Mouse (Mus musculus) kidney, postnatal 0 days (tissue): ENCODE measurements at regions not wholly inside any gene's neighbourhood (a gene's known extent, or its start where the extent isn't known, plus 50 kb on each side); places are given as distances from the start of the nearest gene placed in this dataset.

ENCODE experiments used
- ATAC-seq: fragments of 200-750 bp; cut with Nextera tagmentation; replicated peaks from 2 replicates; pipeline ENCODE4 v1.8.0; 2017; ENCODE audit warnings: low read depth, moderate number of reproducible peaks, moderate TSS enrichment, moderate library complexity; ENCODE audit not compliant: low FRiP score
- DNase-seq: peaks from one replicate; pipeline ENCODE4 v3.0.0-alpha.2; 2016; ENCODE audit warnings: low spot score
- H3K27ac ChIP-seq: fragments of 300-500 bp; sonication (generic); 2 replicates; pipeline ENCODE4 v1.5.1; 2014; ENCODE audit warnings: mild to moderate bottlenecking
- H3K27me3 ChIP-seq: fragments of 300-500 bp; sonication (generic); 2 replicates; pipeline ENCODE4 v1.6.1; 2014; ENCODE audit warnings: low read length, mixed read lengths; ENCODE audit not compliant: insufficient read depth
- H3K36me3 ChIP-seq: fragments of 300-500 bp; sonication (generic); 2 replicates; pipeline ENCODE4 v1.6.1; 2014; ENCODE audit warnings: low read length, mixed read lengths; ENCODE audit not compliant: insufficient read depth
- H3K4me1 ChIP-seq: fragments of 300-500 bp; sonication (generic); replicated peaks from 2 replicates; pipeline ENCODE4 v1.6.1; 2014; ENCODE audit warnings: antibody characterized with exemption, low read length, mixed read lengths; ENCODE audit not compliant: insufficient read depth
- H3K4me2 ChIP-seq: fragments of 300-500 bp; sonication (generic); 2 replicates; pipeline ENCODE4 v1.6.1; 2014; ENCODE audit warnings: mild to moderate bottlenecking, low read length, moderate library complexity, mixed read lengths
- H3K4me3 ChIP-seq: fragments of 300-500 bp; sonication (generic); replicated peaks from 2 replicates; pipeline ENCODE4 v1.5.1; 2014; ENCODE audit warnings: low read depth, low read length
- H3K9ac ChIP-seq: fragments of 300-500 bp; sonication (generic); 2 replicates; pipeline ENCODE4 v1.6.1; 2014; ENCODE audit warnings: low read depth, low read length
- H3K9me3 ChIP-seq: fragments of 300-500 bp; sonication (generic); replicated peaks from 2 replicates; pipeline ENCODE4 v1.6.1; 2016; ENCODE audit warnings: low read length, inconsistent platforms, mixed read lengths
- CTCF ChIP-seq: IDR thresholded peaks from 2 replicates; pipeline ENCODE4 v1.5.1; 2016; ENCODE audit warnings: antibody characterized with exemption, low read depth, mild to moderate bottlenecking, moderate library complexity
- WGBS: fragments of 180-500 bp; shearing (Covaris S2); extraction: QIAGEN DNeasy Blood & Tissue Kit; methylation state at CpG from one replicate; pipeline ENCODE4 v1.1.7; 2014; 5-methylcytosine and 5-hydroxymethylcytosine counted together

DNA sequence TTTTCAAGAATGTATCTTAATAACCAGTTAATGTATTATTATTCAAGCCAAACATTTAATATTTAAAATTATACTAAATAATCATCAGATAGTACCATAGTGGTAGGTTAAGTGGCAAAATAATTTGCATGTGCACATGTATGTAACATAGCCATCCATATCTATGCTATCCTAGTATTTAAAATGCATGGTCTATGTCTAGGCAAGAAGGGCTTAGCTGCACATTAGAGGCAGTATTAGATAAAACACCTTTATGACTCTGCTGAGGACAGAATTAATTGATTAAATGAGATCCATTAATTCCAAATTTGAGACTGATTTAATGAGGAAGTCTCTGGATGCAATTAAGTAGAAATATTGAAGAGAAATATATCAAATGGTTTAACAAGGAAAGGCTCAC, 586.3 kb downstream of the Basp1 start:
- Histone ChIP-seq H3K9ac (no peak overlapping the region), H3K4me1 (no peaks in the 10 kb centered on the region), H3K36me3 (no peaks in the 10 kb centered on the region), H3K27ac (no peak overlapping the region), H3K4me3 (no peak overlapping the region), H3K27me3 (no peaks in the 10 kb centered on the region), H3K9me3 (no peaks in the 10 kb centered on the region), H3K4me2 (no peak overlapping the region)
- no peak for TF ChIP-seq CTCF
- DNase-seq, result no peak
- ATAC-seq, result no peak

DNA sequence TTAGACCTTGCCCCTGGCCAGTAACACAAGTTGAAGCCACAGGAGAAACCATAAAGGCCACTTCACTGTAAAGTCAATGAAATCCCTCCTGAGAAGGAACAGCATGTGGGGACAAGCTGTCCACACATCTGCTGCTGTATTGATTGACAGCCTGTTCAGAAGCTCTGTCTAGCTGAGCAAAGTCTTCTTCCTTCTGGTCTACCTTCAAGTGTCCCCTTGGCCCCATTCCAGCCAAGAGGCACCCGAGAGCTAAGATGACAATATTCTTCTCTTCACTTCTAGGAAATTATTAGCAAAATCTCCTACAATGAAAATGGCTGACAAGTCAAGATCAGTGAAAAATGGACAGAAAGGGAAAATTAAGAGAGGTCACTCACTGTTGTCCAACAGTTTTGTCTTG, 616.7 kb downstream of the Basp1 start:
- no peak for TF ChIP-seq CTCF
- WGBS, result 93% methylated on average over 1 of the region's 1 CpGs
- Histone ChIP-seq H3K9me3 (no peaks in the 10 kb centered on the region), H3K36me3 (no peaks in the 10 kb centered on the region), H3K27ac (no peak overlapping the region), H3K27me3 (no peaks in the 10 kb centered on the region), H3K4me2 (no peak overlapping the region), H3K9ac (no peak overlapping the region), H3K4me3 (no peak overlapping the region), H3K4me1 (no peaks in the 10 kb centered on the region)
- ATAC-seq (no peak), DNase-seq (no peak)

- no peak for ATAC-seq
- WGBS, result 74% methylated on average over 4 of the region's 4 CpGs
- no peak for TF ChIP-seq CTCF
- no peak overlapping the region for H3K4me2 ChIP-seq
- no peak overlapping the region for H3K4me3 ChIP-seq
- no peaks in the 10 kb centered on the region for H3K36me3 ChIP-seq
- H3K27me3 ChIP-seq, result no peaks in the 10 kb centered on the region
- H3K9ac ChIP-seq, result no peak overlapping the region
- H3K27ac ChIP-seq, result no peak overlapping the region
- no peaks in the 10 kb centered on the region for H3K9me3 ChIP-seq
- no peak for DNase-seq
- no peaks in the 10 kb centered on the region for H3K4me1 ChIP-seq
Measured at GRCm38 (mm10) chr15:24793381-24793780, 620.2 kb downstream of the Basp1 start.

DNA sequence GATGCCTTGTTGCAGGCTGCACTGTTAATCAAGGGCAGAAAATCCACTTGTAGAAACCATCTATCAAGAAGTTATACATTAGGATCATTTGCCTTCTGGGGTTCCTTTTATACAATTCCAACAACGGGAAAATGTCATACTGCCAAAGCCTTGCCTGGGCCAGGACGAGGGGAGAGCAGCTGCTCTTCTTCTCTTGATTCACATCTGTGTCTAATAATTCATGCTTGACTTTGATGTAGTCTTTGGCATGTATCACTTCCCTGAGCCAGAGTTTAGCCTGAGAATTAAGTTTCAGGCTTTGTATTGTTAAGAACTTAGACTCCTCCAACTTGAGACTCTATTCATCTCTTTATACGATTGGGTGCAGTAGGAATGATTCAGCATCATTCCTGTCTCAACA, 627.2 kb downstream of the Basp1 start:
- Histone ChIP-seq H3K4me1 (no peaks in the 10 kb centered on the region), H3K27ac (no peak overlapping the region), H3K9me3 (no peaks in the 10 kb centered on the region), H3K9ac (no peak overlapping the region), H3K27me3 (no peaks in the 10 kb centered on the region), H3K4me3 (no peak overlapping the region), H3K4me2 (no peak overlapping the region), H3K36me3 (no peaks in the 10 kb centered on the region)
- TF ChIP-seq CTCF, result no peak
- ATAC-seq (no peak), DNase-seq (peak; percentile 10)
- 29% methylated on average over 3 of the region's 3 CpGs for WGBS

DNA sequence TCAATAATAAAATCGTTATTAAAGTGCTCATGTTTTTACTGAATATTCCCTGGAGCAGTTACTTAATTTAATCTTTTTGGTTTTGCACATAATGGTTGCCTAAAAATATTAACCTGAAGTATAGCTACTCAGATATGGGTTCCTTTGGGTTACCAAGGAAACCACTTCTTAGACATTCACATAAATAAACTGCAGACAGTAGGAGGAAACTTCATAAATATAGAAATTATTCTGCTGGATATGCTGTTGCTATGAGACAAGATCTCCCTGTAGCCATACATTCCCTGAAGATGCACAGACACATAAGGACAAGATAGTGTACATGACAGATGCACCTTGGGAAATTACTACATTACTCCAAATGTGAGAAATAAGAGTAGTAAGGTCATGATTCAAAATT, 635.3 kb downstream of the Basp1 start:
- ATAC-seq, result no peak
- H3K36me3 ChIP-seq, result no peaks in the 10 kb centered on the region
- H3K4me3 ChIP-seq, result no peak overlapping the region
- no peaks in the 10 kb centered on the region for H3K27me3 ChIP-seq
- no peak for TF ChIP-seq CTCF
- H3K4me2 ChIP-seq, result no peak overlapping the region
- 83% methylated on average over 1 of the region's 1 CpGs for WGBS
- no peaks in the 10 kb centered on the region for H3K4me1 ChIP-seq
- DNase-seq, result no peak
- H3K9me3 ChIP-seq, result no peaks in the 10 kb centered on the region
- H3K9ac ChIP-seq, result no peak overlapping the region
- no peak overlapping the region for H3K27ac ChIP-seq

DNA sequence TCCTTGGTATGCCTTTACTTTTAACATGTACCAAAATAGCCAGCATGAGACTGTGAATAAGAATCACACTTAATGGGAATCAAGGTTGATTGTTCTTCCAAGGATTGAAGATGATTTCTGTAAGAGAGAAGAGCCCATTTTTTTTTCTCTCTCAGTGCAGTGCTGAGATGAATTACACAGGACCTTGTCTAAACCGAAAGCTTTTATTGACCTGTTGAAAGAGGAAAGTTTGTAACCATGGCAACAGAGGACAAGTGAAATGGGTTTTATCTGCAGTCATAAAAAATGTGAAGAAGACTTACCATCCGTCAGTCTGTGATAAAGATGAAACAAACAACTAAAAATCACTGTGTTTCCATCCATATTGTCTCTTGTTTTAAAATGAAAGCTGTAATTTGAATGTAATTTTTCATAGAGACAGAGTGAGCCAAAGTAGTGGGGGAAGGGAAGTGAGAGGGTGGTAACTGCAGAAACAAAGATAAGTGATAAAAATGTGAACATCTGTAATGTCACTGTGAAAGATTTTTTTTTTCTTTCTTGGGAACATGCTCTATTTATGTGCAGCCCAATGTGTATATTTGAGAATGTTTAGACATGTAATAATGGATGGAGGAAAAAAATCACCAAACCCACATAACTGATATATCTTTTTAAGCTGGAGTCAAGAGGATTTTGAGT, 661.9 kb downstream of the Basp1 start:
- H3K36me3 ChIP-seq, result no peaks in the 10 kb centered on the region

DNA sequence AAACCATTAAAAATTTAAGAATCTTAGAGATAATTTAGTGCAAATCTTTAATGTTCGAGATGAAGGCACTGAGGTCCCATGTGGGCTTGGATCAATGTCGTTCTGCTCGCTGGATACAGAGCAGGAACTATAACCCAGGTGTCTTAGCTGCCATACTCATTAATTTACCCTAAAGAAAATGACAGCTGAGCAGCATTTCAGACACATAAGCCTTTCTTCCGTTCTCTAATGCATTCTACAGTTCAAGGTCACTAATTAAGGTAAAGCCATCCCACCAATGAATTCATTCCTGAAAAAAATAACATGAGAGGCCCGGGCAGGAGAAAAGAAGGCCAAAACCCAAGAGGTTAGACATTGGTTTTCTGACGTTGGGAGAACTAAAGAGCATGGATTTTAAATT, 670.3 kb downstream of the Basp1 start:
- H3K9ac ChIP-seq, result no peak overlapping the region
- no peak overlapping the region for H3K27ac ChIP-seq
- DNase-seq, result no peak
- no peak for TF ChIP-seq CTCF
- no peaks in the 10 kb centered on the region for H3K4me1 ChIP-seq
- H3K4me2 ChIP-seq, result no peak overlapping the region
- WGBS, result 45% methylated on average over 6 of the region's 6 CpGs
- no peaks in the 10 kb centered on the region for H3K36me3 ChIP-seq
- H3K4me3 ChIP-seq, result no peak overlapping the region
- no peaks in the 10 kb centered on the region for H3K27me3 ChIP-seq
- ATAC-seq, result no peak
- H3K9me3 ChIP-seq, result no peaks in the 10 kb centered on the region

More for the DNA sequence above, 661.9 kb downstream of the Basp1 start:
- H3K9me3 ChIP-seq, result no peaks in the 10 kb centered on the region
- H3K27me3 ChIP-seq, result no peaks in the 10 kb centered on the region
- no peak for ATAC-seq
- no peak overlapping the region for H3K4me2 ChIP-seq
- DNase-seq, result no peak
- no peak overlapping the region for H3K4me3 ChIP-seq
- H3K9ac ChIP-seq, result no peak overlapping the region
- H3K4me1 ChIP-seq, result no peaks in the 10 kb centered on the region
- TF ChIP-seq CTCF, result no peak
- H3K27ac ChIP-seq, result no peak overlapping the region
- WGBS, result 20% methylated on average over 2 of the region's 2 CpGs
